In genomic region chr15:83560941-83561477, GRCm38 (mm10) we compare ENCODE assay signal across 15 mouse cellular contexts. TPM values are rescaled to one million over a fixed set of nuclear protein-coding genes. Genes with fewer than 3 reads are reported as not detected.
"Had no signal": no experiment of that assay in that cellular context is flagged by ENCODE, and none has a peak within 500 bp of the region (broad histone marks: within the 10 kb centered on the region; RNA-seq: fewer than 3 reads in every experiment).

No protein-coding gene starts in this region.

- ATAC-seq: intestine, embryonic 15.5 days had no signal

- H3K4me2 ChIP-seq: intestine, embryonic 15.5 days; kidney, embryonic 15.5 days; limb, embryonic 15.5 days; neural tube, embryonic 15.5 days had no signal

- DNase-seq: kidney, adult 18-20 months; kidney, postnatal 14 days; layer of hippocampus, postnatal 36 days; lung, adult 18-20 months; midbrain, embryonic 14.5 days; right cerebral cortex, adult 18-20 months; right cerebral cortex, postnatal 25 days; thymus, adult 18-20 months; thymus, postnatal 14 days had no signal

- H3K9ac ChIP-seq: intestine, embryonic 15.5 days; kidney, embryonic 15.5 days; limb, embryonic 15.5 days; neural tube, embryonic 15.5 days had no signal

- H3K27ac ChIP-seq: intestine, embryonic 15.5 days; kidney, embryonic 15.5 days; limb, embryonic 15.5 days; neural tube, embryonic 15.5 days had no signal

- H3K9me3 ChIP-seq: intestine, embryonic 15.5 days; kidney, embryonic 15.5 days; limb, embryonic 15.5 days; neural tube, embryonic 15.5 days had no signal

- H3K36me3 ChIP-seq: intestine, embryonic 15.5 days; kidney, embryonic 15.5 days; limb, embryonic 15.5 days; neural tube, embryonic 15.5 days had no signal

- H3K27me3 ChIP-seq: intestine, embryonic 15.5 days; kidney, embryonic 15.5 days; limb, embryonic 15.5 days had no signal

- H3K4me3 ChIP-seq: intestine, embryonic 15.5 days; kidney, embryonic 15.5 days; limb, embryonic 15.5 days; myocyte; neural tube, embryonic 15.5 days had no signal

RNA-seq across cellular contexts. Expression of gene Bik, which starts 34.3 kb away (rescaled TPM):
- total RNA-seq: left cerebral cortex, postnatal 25 days had no signal
